Mouse (Mus musculus): ENCODE results near the gene Rcn2. TPM values are rescaled to one million over a fixed set of nuclear protein-coding genes. Genes with fewer than 3 reads are reported as not detected.
"Not testable (repeated sequence)": the region's sequence is repeated elsewhere in the genome, so short reads cannot be mapped to it uniquely, and the experiment has no call there.

The Rcn2 gene
- 6.7 and 10.5 TPM in 2 replicates for polyA plus RNA-seq (2012; rRNA removed)
- 27.8 and 27.9 TPM in 2 replicates for polyA plus RNA-seq (2014; fragmentation: Nextera tagmentation; extraction: Ambion mirVana)

GRCm38 (mm10) chr9:56041372-56042180 is at the start of gene Rcn2:
TSS of gene Rcn2 (plus strand) at chr9:56041845.
- DNase-seq (ENCODE audit: low read depth in 3 of 3, low spot score in 3 of 3) (peak; percentile 74 to 82 (median 77)), ATAC-seq (ENCODE audit: insufficient read depth) (peak; percentile 100)
- Histone ChIP-seq H3K4me3 (ENCODE audit: insufficient read depth in 1 of 2, low read depth in 2 of 2, low read length in 2 of 2) (peak within 1 kb of the TSS; percentile 66 to 85), H3K9me3 (ENCODE audit: control insufficient read depth, low read length) (no peaks in the 10 kb centered on the region), H3K36me3 (replicated peaks; ENCODE audit: control insufficient read depth, insufficient read depth, low read depth) (no peaks in the 10 kb centered on the region), H3K27me3 (ENCODE audit: control insufficient read depth, insufficient read depth, low read length) (no peaks in the 10 kb centered on the region), H3K4me1 (replicated peaks; ENCODE audit: control insufficient read depth in 2 of 2, insufficient read depth in 2 of 2, low read length in 1 of 2) (peaks cover 0 to 3% of the 10 kb centered on the region in 2 experiments; a peak in 3 of 4 replicates), H3K4me2 (ENCODE audit: low read depth) (peak within 1 kb of the TSS; percentile 86), H3K27ac (no peak within 1 kb of the TSS), H3K9ac (replicated peaks) (peak within 1 kb of the TSS; percentile 78)
- WGBS (ENCODE audit: insufficient replicate concordance) = under 1% methylated on average over 47 of the region's 49 CpGs
- no peak for TF ChIP-seq EP300 (IDR thresholded peaks at IDR 0.05; ENCODE audit: low read depth)
- TF ChIP-seq CTCF (IDR thresholded peaks at IDR 0.05; ENCODE audit: low read depth) = no peak

- WGBS (ENCODE audit: insufficient replicate concordance) = no CpG with 5 or more reads among the region's 2 CpGs
- H3K9ac ChIP-seq (replicated peaks); H3K4me2 ChIP-seq (ENCODE audit: low read depth); H3K27ac ChIP-seq; ATAC-seq (ENCODE audit: insufficient read depth); H3K4me1 ChIP-seq (replicated peaks; ENCODE audit: control insufficient read depth in 2 of 2, insufficient read depth in 2 of 2, low read length in 1 of 2); H3K9me3 ChIP-seq (ENCODE audit: control insufficient read depth, low read length); DNase-seq (ENCODE audit: low read depth in 3 of 3, low spot score in 3 of 3); H3K36me3 ChIP-seq (replicated peaks; ENCODE audit: control insufficient read depth, insufficient read depth, low read depth); H3K4me3 ChIP-seq (ENCODE audit: insufficient read depth in 1 of 2, low read depth in 2 of 2, low read length in 2 of 2); H3K27me3 ChIP-seq (ENCODE audit: control insufficient read depth, insufficient read depth, low read length): not testable (repeated sequence)
Observed at GRCm38 (mm10) chr9:56004679-56005078, 37.0 kb upstream of the Rcn2 start.

- ATAC-seq (ENCODE audit: insufficient read depth) (no peak), DNase-seq (ENCODE audit: low read depth in 3 of 3, low spot score in 3 of 3) (no peak)
- TF ChIP-seq EP300 (IDR thresholded peaks at IDR 0.05; ENCODE audit: low read depth) = no peak
- TF ChIP-seq CTCF (IDR thresholded peaks at IDR 0.05; ENCODE audit: low read depth) = no peak
- Histone ChIP-seq H3K27ac (no peak within 1 kb of the TSS), H3K36me3 (replicated peaks; ENCODE audit: control insufficient read depth, insufficient read depth, low read depth) (no peaks in the 10 kb centered on the region), H3K4me2 (ENCODE audit: low read depth) (no peak within 1 kb of the TSS), H3K4me1 (replicated peaks; ENCODE audit: control insufficient read depth in 2 of 2, insufficient read depth in 2 of 2, low read length in 1 of 2) (no peaks in the 10 kb centered on the region), H3K4me3 (ENCODE audit: insufficient read depth in 1 of 2, low read depth in 2 of 2, low read length in 2 of 2) (no peak within 1 kb of the TSS), H3K9ac (replicated peaks) (no peak within 1 kb of the TSS), H3K27me3 (ENCODE audit: control insufficient read depth, insufficient read depth, low read length) (no peaks in the 10 kb centered on the region), H3K9me3 (ENCODE audit: control insufficient read depth, low read length) (no peaks in the 10 kb centered on the region)
- 44% methylated on average over 4 of the region's 4 CpGs for WGBS (ENCODE audit: insufficient replicate concordance)
Observed at GRCm38 (mm10) chr9:56010450-56010849, 31.2 kb upstream of the Rcn2 start, which contains the start of gene 4930563M21Rik. TSS of gene 4930563M21Rik (minus strand) at chr9:56010550.

- H3K27me3 ChIP-seq (ENCODE audit: control insufficient read depth, insufficient read depth, low read length) = no peaks in the 10 kb centered on the region
- no peak overlapping the region for H3K9ac ChIP-seq (replicated peaks)
- WGBS (ENCODE audit: insufficient replicate concordance) = 38% methylated on average over 2 of the region's 2 CpGs
- no peaks in the 10 kb centered on the region for H3K9me3 ChIP-seq (ENCODE audit: control insufficient read depth, low read length)
- no peak for TF ChIP-seq CTCF (IDR thresholded peaks at IDR 0.05; ENCODE audit: low read depth)
- no peak for TF ChIP-seq EP300 (IDR thresholded peaks at IDR 0.05; ENCODE audit: low read depth)
- H3K4me2 ChIP-seq (ENCODE audit: low read depth) = no peak overlapping the region
- no peaks in the 10 kb centered on the region for H3K4me1 ChIP-seq (replicated peaks; ENCODE audit: control insufficient read depth in 2 of 2, insufficient read depth in 2 of 2, low read length in 1 of 2)
- ATAC-seq (ENCODE audit: insufficient read depth) (no peak), DNase-seq (ENCODE audit: low read depth in 3 of 3, low spot score in 3 of 3) (no peak)
- no peaks in the 10 kb centered on the region for H3K36me3 ChIP-seq (replicated peaks; ENCODE audit: control insufficient read depth, insufficient read depth, low read depth)
- H3K27ac ChIP-seq = no peak overlapping the region
- no peak overlapping the region for H3K4me3 ChIP-seq (ENCODE audit: insufficient read depth in 1 of 2, low read depth in 2 of 2, low read length in 2 of 2)
Observed at GRCm38 (mm10) chr9:56024772-56025171, 16.9 kb upstream of the Rcn2 start.

GRCm38 (mm10) chr9:56027292-56027691 is 14.4 kb upstream of the Rcn2 start:
- TF ChIP-seq CTCF (IDR thresholded peaks at IDR 0.05; ENCODE audit: low read depth) (no peak), EP300 (IDR thresholded peaks at IDR 0.05; ENCODE audit: low read depth) (no peak)
- Histone ChIP-seq H3K4me1 (replicated peaks; ENCODE audit: control insufficient read depth in 2 of 2, insufficient read depth in 2 of 2, low read length in 1 of 2) (no peaks in the 10 kb centered on the region), H3K36me3 (replicated peaks; ENCODE audit: control insufficient read depth, insufficient read depth, low read depth) (no peaks in the 10 kb centered on the region), H3K27me3 (ENCODE audit: control insufficient read depth, insufficient read depth, low read length) (no peaks in the 10 kb centered on the region), H3K9ac (replicated peaks) (no peak overlapping the region), H3K27ac (no peak overlapping the region), H3K4me3 (ENCODE audit: insufficient read depth in 1 of 2, low read depth in 2 of 2, low read length in 2 of 2) (no peak overlapping the region), H3K4me2 (ENCODE audit: low read depth) (no peak overlapping the region), H3K9me3 (ENCODE audit: control insufficient read depth, low read length) (no peaks in the 10 kb centered on the region)
- DNase-seq (ENCODE audit: low read depth in 3 of 3, low spot score in 3 of 3) (no peak), ATAC-seq (ENCODE audit: insufficient read depth) (no peak)
- WGBS (ENCODE audit: insufficient replicate concordance) = 73% methylated on average over 16 of the region's 16 CpGs
